Mouse (Mus musculus): ENCODE measurements around the gene Sart3. TPM values are rescaled to one million over a fixed set of nuclear protein-coding genes. Genes with fewer than 3 reads are reported as not detected.

Sart3 gene
- total RNA-seq, 1 experiment = 78.0 TPM

DNA sequence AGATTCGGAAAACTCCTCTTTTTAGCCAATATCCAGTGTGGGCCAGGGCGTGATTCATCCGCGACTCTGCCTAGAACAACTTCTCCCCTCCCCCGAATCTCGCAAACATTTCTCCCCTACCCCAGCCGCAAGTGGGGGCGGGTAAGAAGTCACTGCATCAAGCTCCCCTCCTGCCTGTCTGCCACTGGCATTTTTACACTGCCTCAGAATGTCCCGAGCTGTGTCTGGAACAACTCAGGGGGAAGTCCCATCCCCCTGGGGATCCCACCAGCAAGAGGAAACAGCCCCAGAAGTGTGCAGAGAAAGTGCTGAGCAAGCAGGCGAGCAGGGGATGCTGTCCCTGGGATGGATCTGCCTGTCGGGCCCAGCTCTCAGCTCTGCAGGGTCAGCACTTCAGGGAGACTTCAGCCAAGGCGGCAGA lies 11.3 kb upstream of the Sart3 start:
- Histone ChIP-seq H3K9ac (ENCODE audit: insufficient read depth, low read depth, low read length, poor library complexity, severe bottlenecking) (no peak overlapping the region), H3K4me3 (ENCODE audit: insufficient read depth in 1 of 2, low read depth in 1 of 2, low read length in 2 of 2, poor library complexity in 1 of 2, severe bottlenecking in 1 of 2) (no peak overlapping the region; a peak in 1 of 4 replicates)

GRCm38 (mm10) chr5:113782624-113783023 lies 10.3 kb upstream of the Sart3 start:
- no peaks in the 10 kb centered on the region for H3K9me3 ChIP-seq (ENCODE audit: control insufficient read depth, insufficient read depth, low read depth, low read length)
- no peak overlapping the region for H3K27ac ChIP-seq (ENCODE audit: insufficient read depth, low read depth, low read length, poor library complexity, severe bottlenecking)
- in situ Hi-C loops (cut with MboI; ENCODE audit: low sequenced_read_pairs in 2 of 2, unreplicated experiment in 2 of 2) = no loop called here
- H3K4me1 ChIP-seq (ENCODE audit: control insufficient read depth in 2 of 2, insufficient read depth in 2 of 2, low read length in 2 of 2, poor library complexity in 1 of 2) = no peaks in the 10 kb centered on the region
- H3K4me3 ChIP-seq (ENCODE audit: insufficient read depth in 1 of 2, low read depth in 1 of 2, low read length in 2 of 2, poor library complexity in 1 of 2, severe bottlenecking in 1 of 2) = no peak overlapping the region
- no peaks in the 10 kb centered on the region for H3K36me3 ChIP-seq (ENCODE audit: control insufficient read depth, insufficient read depth, low read length, poor library complexity, severe bottlenecking)
- DNase-seq (ENCODE audit: low read depth, low spot score) = no peak
- no peak overlapping the region for H3K9ac ChIP-seq (ENCODE audit: insufficient read depth, low read depth, low read length, poor library complexity, severe bottlenecking)
- TF ChIP-seq HCFC1 (IDR thresholded peaks at IDR 0.05; ENCODE audit: borderline replicate concordance, insufficient read depth, low read length) (no peak), ZC3H11A (IDR thresholded peaks at IDR 0.05; ENCODE audit: borderline replicate concordance, low read depth, low read length) (no peak), CHD2 (IDR thresholded peaks at IDR 0.05; ENCODE audit: low read depth, low read length) (no peak), ZNF384 (IDR thresholded peaks at IDR 0.05; ENCODE audit: low read depth, low read length) (no peak), MAFK (IDR thresholded peaks at IDR 0.05; ENCODE audit: insufficient read depth, low read depth, low read length) (no peak)

More for the DNA sequence above, 11.3 kb upstream of the Sart3 start:
- Histone ChIP-seq H3K36me3 (ENCODE audit: control insufficient read depth, insufficient read depth, low read length, poor library complexity, severe bottlenecking) (no peaks in the 10 kb centered on the region), H3K9me3 (ENCODE audit: control insufficient read depth, insufficient read depth, low read depth, low read length) (no peaks in the 10 kb centered on the region), H3K4me1 (ENCODE audit: control insufficient read depth in 2 of 2, insufficient read depth in 2 of 2, low read length in 2 of 2, poor library complexity in 1 of 2) (peaks cover 0 to 1% of the 10 kb centered on the region in 2 experiments; a peak in 1 of 4 replicates), H3K27ac (ENCODE audit: insufficient read depth, low read depth, low read length, poor library complexity, severe bottlenecking) (no peak overlapping the region)
- peak; percentile 83 for TF ChIP-seq MAFK (IDR thresholded peaks at IDR 0.05; ENCODE audit: insufficient read depth, low read depth, low read length)
- TF ChIP-seq ZNF384 (IDR thresholded peaks at IDR 0.05; ENCODE audit: low read depth, low read length) = no peak
- DNase-seq (ENCODE audit: low read depth, low spot score) = no peak
- in situ Hi-C loops (cut with MboI; ENCODE audit: low sequenced_read_pairs in 2 of 2, unreplicated experiment in 2 of 2) = no loop called here

- DNase-seq (ENCODE audit: low read depth, low spot score) = no peak
- H3K9me3 ChIP-seq (ENCODE audit: control insufficient read depth, insufficient read depth, low read depth, low read length) = no peaks in the 10 kb centered on the region
- no peak overlapping the region for H3K9ac ChIP-seq (ENCODE audit: insufficient read depth, low read depth, low read length, poor library complexity, severe bottlenecking)
- peaks cover 2% of the 10 kb centered on the region; the same call in 1 of the 2 replicates for H3K36me3 ChIP-seq (ENCODE audit: control insufficient read depth, insufficient read depth, low read length, poor library complexity, severe bottlenecking)
- H3K27ac ChIP-seq (ENCODE audit: insufficient read depth, low read depth, low read length, poor library complexity, severe bottlenecking) = no peak overlapping the region
- H3K4me3 ChIP-seq (ENCODE audit: insufficient read depth in 1 of 2, low read depth in 1 of 2, low read length in 2 of 2, poor library complexity in 1 of 2, severe bottlenecking in 1 of 2) = no peak overlapping the region
- TF ChIP-seq HCFC1 (IDR thresholded peaks at IDR 0.05; ENCODE audit: borderline replicate concordance, insufficient read depth, low read length) = no peak
- TF ChIP-seq ZNF384 (IDR thresholded peaks at IDR 0.05; ENCODE audit: low read depth, low read length) = peak; percentile 87
- TF ChIP-seq MAFK (IDR thresholded peaks at IDR 0.05; ENCODE audit: insufficient read depth, low read depth, low read length) = no peak
- H3K4me1 ChIP-seq (ENCODE audit: control insufficient read depth in 2 of 2, insufficient read depth in 2 of 2, low read length in 2 of 2, poor library complexity in 1 of 2) = no peaks in the 10 kb centered on the region
- in situ Hi-C loops (cut with MboI; ENCODE audit: low sequenced_read_pairs in 2 of 2, unreplicated experiment in 2 of 2) = no loop called here
Measured at GRCm38 (mm10) chr5:113781875-113782274, 9.6 kb upstream of the Sart3 start.

- Histone ChIP-seq H3K9me3 (ENCODE audit: control insufficient read depth, insufficient read depth, low read depth, low read length) (no peaks in the 10 kb centered on the region), H3K27ac (ENCODE audit: insufficient read depth, low read depth, low read length, poor library complexity, severe bottlenecking) (no peak overlapping the region), H3K36me3 (ENCODE audit: control insufficient read depth, insufficient read depth, low read length, poor library complexity, severe bottlenecking) (peaks cover 5% of the 10 kb centered on the region; the same call in 1 of the 2 replicates), H3K4me3 (ENCODE audit: insufficient read depth in 1 of 2, low read depth in 1 of 2, low read length in 2 of 2, poor library complexity in 1 of 2, severe bottlenecking in 1 of 2) (no peak overlapping the region), H3K4me1 (ENCODE audit: control insufficient read depth in 2 of 2, insufficient read depth in 2 of 2, low read length in 2 of 2, poor library complexity in 1 of 2) (no peaks in the 10 kb centered on the region), H3K9ac (ENCODE audit: insufficient read depth, low read depth, low read length, poor library complexity, severe bottlenecking) (no peak overlapping the region)
- TF ChIP-seq MAFK (IDR thresholded peaks at IDR 0.05; ENCODE audit: insufficient read depth, low read depth, low read length) (no peak), ZC3H11A (IDR thresholded peaks at IDR 0.05; ENCODE audit: borderline replicate concordance, low read depth, low read length) (no peak)
- in situ Hi-C loops (cut with MboI; ENCODE audit: low sequenced_read_pairs in 2 of 2, unreplicated experiment in 2 of 2) = no loop called here
- DNase-seq (ENCODE audit: low read depth, low spot score) = no peak
Measured at GRCm38 (mm10) chr5:113781254-113781653, 8.9 kb upstream of the Sart3 start.

GRCm38 (mm10) chr5:113780763-113781162 lies 8.5 kb upstream of the Sart3 start:
- TF ChIP-seq CHD2 (IDR thresholded peaks at IDR 0.05; ENCODE audit: low read depth, low read length) (no peak), MAFK (IDR thresholded peaks at IDR 0.05; ENCODE audit: insufficient read depth, low read depth, low read length) (no peak), ZC3H11A (IDR thresholded peaks at IDR 0.05; ENCODE audit: borderline replicate concordance, low read depth, low read length) (no peak), HCFC1 (IDR thresholded peaks at IDR 0.05; ENCODE audit: borderline replicate concordance, insufficient read depth, low read length) (no peak), ZNF384 (IDR thresholded peaks at IDR 0.05; ENCODE audit: low read depth, low read length) (no peak)
- Histone ChIP-seq H3K4me1 (ENCODE audit: control insufficient read depth in 2 of 2, insufficient read depth in 2 of 2, low read length in 2 of 2, poor library complexity in 1 of 2) (no peaks in the 10 kb centered on the region), H3K9me3 (ENCODE audit: control insufficient read depth, insufficient read depth, low read depth, low read length) (no peaks in the 10 kb centered on the region), H3K36me3 (ENCODE audit: control insufficient read depth, insufficient read depth, low read length, poor library complexity, severe bottlenecking) (peaks cover 9% of the 10 kb centered on the region), H3K9ac (ENCODE audit: insufficient read depth, low read depth, low read length, poor library complexity, severe bottlenecking) (no peak overlapping the region), H3K4me3 (ENCODE audit: insufficient read depth in 1 of 2, low read depth in 1 of 2, low read length in 2 of 2, poor library complexity in 1 of 2, severe bottlenecking in 1 of 2) (no peak overlapping the region), H3K27ac (ENCODE audit: insufficient read depth, low read depth, low read length, poor library complexity, severe bottlenecking) (no peak overlapping the region)
- DNase-seq (ENCODE audit: low read depth, low spot score) = no peak
- in situ Hi-C loops (cut with MboI; ENCODE audit: low sequenced_read_pairs in 2 of 2, unreplicated experiment in 2 of 2) = no loop called here

Data from ES-E14 (cell line).